Mouse (Mus musculus): ENCODE data around the gene Kif18a.

Kif18a gene

GRCm38 (mm10) chr2:109374881-109375280 lies 94.3 kb downstream of the Kif18a start:
- DNase-seq (ENCODE audit: low read depth, low spot score): no peak

DNA sequence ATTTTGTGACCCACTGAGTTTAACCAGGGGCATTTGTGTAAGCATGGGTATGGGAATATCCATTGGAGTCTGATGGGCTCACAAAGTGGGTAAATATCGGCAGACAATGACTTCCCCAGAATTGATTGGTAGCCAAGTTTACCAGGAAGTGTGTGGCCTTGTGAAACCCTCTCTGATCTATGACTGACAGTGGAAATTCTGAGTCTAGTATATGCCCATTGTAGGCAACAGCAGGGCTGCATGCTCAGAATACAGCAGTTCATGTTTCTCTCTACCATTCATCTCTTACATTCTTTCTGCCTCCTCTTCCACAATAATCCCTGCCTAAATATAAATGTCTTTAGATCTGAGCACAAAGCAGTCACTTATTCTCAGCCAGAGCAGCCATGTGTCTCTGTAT lies 103.5 kb downstream of the Kif18a start:
- DNase-seq (ENCODE audit: low read depth, low spot score): no peak

DNA sequence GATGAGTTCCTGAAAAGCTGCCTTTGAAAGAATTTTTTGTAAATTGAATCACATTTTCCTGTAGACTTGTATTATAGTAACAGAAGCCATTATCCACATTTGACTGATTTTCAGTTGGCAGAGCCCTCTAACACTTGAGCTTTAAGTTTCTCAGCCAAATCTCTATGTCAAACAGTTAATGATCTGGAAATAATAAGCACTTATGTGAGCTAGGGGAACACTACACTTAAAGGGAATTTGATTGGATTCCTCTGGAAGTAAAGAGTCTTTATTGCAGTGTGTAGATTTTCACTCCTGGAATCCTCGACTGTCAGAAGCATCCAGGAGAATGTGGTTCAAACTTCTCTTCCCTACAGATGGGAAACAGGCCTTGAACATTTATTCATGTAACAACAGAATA lies 105.7 kb downstream of the Kif18a start:
- DNase-seq (ENCODE audit: low read depth, low spot score): no peak

DNA sequence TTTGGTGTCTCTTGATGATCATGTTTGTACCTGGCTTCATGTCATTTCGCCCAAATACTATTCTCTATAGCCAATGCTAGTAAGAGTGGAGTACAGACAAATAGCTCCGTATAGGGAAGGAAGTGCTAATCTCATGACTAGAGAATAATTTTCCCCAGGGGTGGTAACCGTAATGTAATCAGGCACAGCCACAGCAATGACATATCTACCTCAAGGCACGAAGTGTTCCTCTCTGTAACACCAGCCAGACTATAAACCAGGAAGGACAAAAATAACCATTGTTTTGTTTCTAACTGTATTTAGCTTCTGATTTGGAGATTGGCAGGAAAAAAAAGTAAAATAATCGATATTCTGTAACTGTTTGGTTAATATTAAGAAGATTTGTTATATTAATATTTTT lies 108.2 kb downstream of the Kif18a start:
- no peak for DNase-seq (ENCODE audit: low read depth, low spot score)

- no peak for DNase-seq (ENCODE audit: low read depth, low spot score)
Observed at GRCm38 (mm10) chr2:109389977-109390376, 109.4 kb downstream of the Kif18a start.
